Mouse (Mus musculus): ENCODE data around the gene 0610037L13Rik. TPM values are rescaled to one million over a fixed set of nuclear protein-coding genes. Genes with fewer than 3 reads are reported as not detected.

The 0610037L13Rik gene
- polyA plus RNA-seq (2016; fragmentation: Nextera tagmentation; extraction: Ambion mirVana): 94.4 and 102 TPM in 2 replicates

DNA sequence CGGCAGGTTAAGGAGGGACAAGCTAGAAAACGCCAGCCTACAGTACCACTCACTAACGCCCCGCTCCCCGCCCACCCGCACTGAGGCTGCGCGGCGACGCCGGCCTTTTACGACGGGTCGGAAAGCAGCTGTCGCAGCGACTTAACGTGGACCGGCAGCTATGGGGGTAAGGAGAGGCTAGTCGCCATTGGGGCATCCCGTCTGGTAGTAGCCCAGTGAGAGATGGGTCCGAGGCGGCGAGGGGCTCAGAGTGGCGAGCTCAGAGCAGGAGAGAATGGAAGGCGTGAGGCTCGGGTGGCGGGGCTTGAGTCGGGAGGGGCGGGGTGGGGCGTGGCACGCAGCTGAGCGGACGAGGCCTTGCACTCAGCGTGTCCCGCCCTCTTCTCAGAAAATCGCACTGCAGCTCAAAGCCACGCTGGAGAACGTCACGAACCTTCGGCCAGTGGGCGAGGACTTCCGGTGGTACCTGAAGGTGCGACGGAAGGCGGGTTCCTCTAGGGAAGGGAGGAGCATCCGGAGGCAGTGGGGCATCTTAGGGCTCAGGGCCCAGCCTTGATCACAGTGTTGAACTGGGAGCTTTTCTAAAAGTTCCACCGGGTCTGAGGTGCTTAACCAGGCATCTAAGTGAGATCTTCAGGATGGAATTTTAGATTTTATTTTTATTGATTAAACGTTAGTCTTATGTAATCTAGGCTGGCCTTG, at the start of gene 0610037L13Rik:
0610037L13Rik (plus strand) TSS at position 83 of the 702 bp plus-strand sequence.
- Histone ChIP-seq H3K9me3 (no peaks in the 10 kb centered on the region), H3K4me3 (peak within 1 kb of the TSS; percentile 69), H3K36me3 (peaks cover 63% of the 10 kb centered on the region), H3K27me3 (ENCODE audit: insufficient read depth, poor library complexity, severe bottlenecking) (no peaks in the 10 kb centered on the region), H3K4me1 (peaks cover 18% of the 10 kb centered on the region), H3K27ac (peak within 1 kb of the TSS; percentile 90)
- DNase-seq (ENCODE audit: low spot score): peak; percentile 99
- WGBS: under 1% methylated on average over 48 of the region's 48 CpGs

DNA sequence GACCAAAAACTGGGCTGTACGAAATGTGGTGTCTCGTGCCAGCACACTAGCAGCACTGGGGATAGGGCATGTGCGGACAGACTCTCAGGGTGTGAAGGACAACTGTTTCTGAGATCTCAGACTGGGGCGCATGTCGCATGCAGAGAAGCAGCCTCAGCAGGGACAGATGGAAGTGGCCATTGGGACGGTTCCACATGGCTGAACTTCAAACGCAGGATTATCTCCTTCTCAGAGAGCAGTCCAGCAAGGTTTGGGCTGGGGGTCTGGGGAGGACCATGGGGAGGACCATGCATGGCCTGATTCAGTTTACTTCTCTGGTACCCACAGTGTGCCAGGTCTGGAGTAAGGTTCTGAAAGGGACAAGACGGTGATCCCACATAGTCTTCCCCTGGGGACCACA, 45.9 kb upstream of the 0610037L13Rik start:
- no peak overlapping the region for H3K4me3 ChIP-seq
- DNase-seq (ENCODE audit: low spot score): no peak
- H3K27ac ChIP-seq: no peak overlapping the region
- H3K9me3 ChIP-seq: no peaks in the 10 kb centered on the region
- WGBS: 80% methylated on average over 8 of the region's 8 CpGs
- peaks cover 55% of the 10 kb centered on the region for H3K27me3 ChIP-seq (ENCODE audit: insufficient read depth, poor library complexity, severe bottlenecking)
- no peaks in the 10 kb centered on the region for H3K36me3 ChIP-seq
- peaks cover 13% of the 10 kb centered on the region; the same call in 1 of the 2 replicates for H3K4me1 ChIP-seq

GRCm38 (mm10) chr4:107844971-107845370, 44.6 kb upstream of the 0610037L13Rik start:
- no peak overlapping the region for H3K27ac ChIP-seq
- H3K4me3 ChIP-seq: no peak overlapping the region
- no peak for DNase-seq (ENCODE audit: low spot score)
- peaks cover 67% of the 10 kb centered on the region for H3K27me3 ChIP-seq (ENCODE audit: insufficient read depth, poor library complexity, severe bottlenecking)
- WGBS: 5% methylated on average over 10 of the region's 10 CpGs
- no peaks in the 10 kb centered on the region for H3K36me3 ChIP-seq
- peaks cover 13% of the 10 kb centered on the region; the same call in 1 of the 2 replicates for H3K4me1 ChIP-seq
- no peaks in the 10 kb centered on the region for H3K9me3 ChIP-seq

GRCm38 (mm10) chr4:107846795-107847194, 42.8 kb upstream of the 0610037L13Rik start:
- no peaks in the 10 kb centered on the region for H3K9me3 ChIP-seq
- DNase-seq (ENCODE audit: low spot score): no peak

GRCm38 (mm10) chr4:107848546-107848945, 41.1 kb upstream of the 0610037L13Rik start:
- Histone ChIP-seq H3K36me3 (no peaks in the 10 kb centered on the region), H3K27me3 (ENCODE audit: insufficient read depth, poor library complexity, severe bottlenecking) (peaks cover 65% of the 10 kb centered on the region)
- WGBS: 73% methylated on average over 5 of the region's 5 CpGs

More at GRCm38 (mm10) chr4:107846795-107847194, 42.8 kb upstream of the 0610037L13Rik start:
- H3K36me3 ChIP-seq: no peaks in the 10 kb centered on the region
- 0 out of 2 replicates have a peak overlapping the region, but pooled peaks have one; percentile 26 for H3K27ac ChIP-seq
- H3K4me1 ChIP-seq: peaks cover 17% of the 10 kb centered on the region; the same call in 1 of the 2 replicates
- peak overlapping the region; percentile 50 for H3K4me3 ChIP-seq
- peaks cover 65% of the 10 kb centered on the region for H3K27me3 ChIP-seq (ENCODE audit: insufficient read depth, poor library complexity, severe bottlenecking)
- 57% methylated on average over 7 of the region's 7 CpGs for WGBS

DNA sequence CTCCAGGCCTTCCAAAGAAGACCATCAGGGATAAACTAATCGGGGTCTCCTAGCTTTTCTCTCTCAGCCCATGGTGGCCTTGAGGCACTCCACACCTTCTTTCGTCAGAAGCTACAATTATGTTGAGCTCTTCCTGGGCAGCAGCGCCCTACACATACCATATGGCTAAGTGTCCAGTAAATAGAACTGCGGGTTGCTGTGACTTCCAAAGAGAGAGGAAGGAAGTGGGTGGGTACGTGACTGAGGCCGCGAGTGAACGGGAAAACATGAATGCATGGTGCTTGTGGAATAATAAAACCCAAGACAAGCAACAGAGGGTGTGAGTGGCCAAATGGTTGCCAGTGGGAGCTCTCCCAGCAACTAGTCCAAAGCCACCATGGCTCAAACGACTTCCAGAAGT, 40.0 kb upstream of the 0610037L13Rik start:
- Histone ChIP-seq H3K27ac (no peak overlapping the region), H3K4me1 (peaks cover 17% of the 10 kb centered on the region; the same call in 1 of the 2 replicates), H3K4me3 (no peak overlapping the region), H3K27me3 (ENCODE audit: insufficient read depth, poor library complexity, severe bottlenecking) (peaks cover 70% of the 10 kb centered on the region), H3K9me3 (no peaks in the 10 kb centered on the region), H3K36me3 (no peaks in the 10 kb centered on the region)
- DNase-seq (ENCODE audit: low spot score): no peak
- WGBS: 65% methylated on average over 9 of the region's 9 CpGs

More at GRCm38 (mm10) chr4:107848546-107848945, 41.1 kb upstream of the 0610037L13Rik start:
- H3K4me1 ChIP-seq: peaks cover 17% of the 10 kb centered on the region; the same call in 1 of the 2 replicates
- no peak for DNase-seq (ENCODE audit: low spot score)
- H3K4me3 ChIP-seq: no peak overlapping the region
- no peak overlapping the region for H3K27ac ChIP-seq
- H3K9me3 ChIP-seq: no peaks in the 10 kb centered on the region

- no peaks in the 10 kb centered on the region for H3K9me3 ChIP-seq
- no peak overlapping the region for H3K4me3 ChIP-seq
- WGBS: 85% methylated on average over 8 of the region's 8 CpGs
- H3K36me3 ChIP-seq: no peaks in the 10 kb centered on the region
- H3K4me1 ChIP-seq: peaks cover 17% of the 10 kb centered on the region; the same call in 1 of the 2 replicates
- DNase-seq (ENCODE audit: low spot score): no peak
- peaks cover 71% of the 10 kb centered on the region for H3K27me3 ChIP-seq (ENCODE audit: insufficient read depth, poor library complexity, severe bottlenecking)
- H3K27ac ChIP-seq: no peak overlapping the region
Measured at GRCm38 (mm10) chr4:107850091-107850490, 39.5 kb upstream of the 0610037L13Rik start.

GRCm38 (mm10) chr4:107853333-107853732, 36.3 kb upstream of the 0610037L13Rik start:
- Histone ChIP-seq H3K27ac (no peak overlapping the region), H3K4me3 (no peak overlapping the region), H3K36me3 (no peaks in the 10 kb centered on the region), H3K9me3 (no peaks in the 10 kb centered on the region), H3K4me1 (0 out of 2 replicates have a peak, but pooled peaks cover 4% of the 10 kb centered on the region), H3K27me3 (ENCODE audit: insufficient read depth, poor library complexity, severe bottlenecking) (peaks cover 42% of the 10 kb centered on the region; the same call in 1 of the 2 replicates)
- no peak for DNase-seq (ENCODE audit: low spot score)
- WGBS: 87% methylated on average over 8 of the region's 8 CpGs

- DNase-seq (ENCODE audit: low spot score): no peak
- WGBS: 80% methylated on average over 7 of the region's 7 CpGs
- no peak overlapping the region for H3K4me3 ChIP-seq
- H3K4me1 ChIP-seq: 0 out of 2 replicates have a peak, but pooled peaks cover 4% of the 10 kb centered on the region
- H3K27me3 ChIP-seq (ENCODE audit: insufficient read depth, poor library complexity, severe bottlenecking): peaks cover 38% of the 10 kb centered on the region; the same call in 1 of the 2 replicates
- H3K9me3 ChIP-seq: no peaks in the 10 kb centered on the region
- H3K36me3 ChIP-seq: no peaks in the 10 kb centered on the region
- no peak overlapping the region for H3K27ac ChIP-seq
Measured at GRCm38 (mm10) chr4:107853836-107854235, 35.8 kb upstream of the 0610037L13Rik start.

DNA sequence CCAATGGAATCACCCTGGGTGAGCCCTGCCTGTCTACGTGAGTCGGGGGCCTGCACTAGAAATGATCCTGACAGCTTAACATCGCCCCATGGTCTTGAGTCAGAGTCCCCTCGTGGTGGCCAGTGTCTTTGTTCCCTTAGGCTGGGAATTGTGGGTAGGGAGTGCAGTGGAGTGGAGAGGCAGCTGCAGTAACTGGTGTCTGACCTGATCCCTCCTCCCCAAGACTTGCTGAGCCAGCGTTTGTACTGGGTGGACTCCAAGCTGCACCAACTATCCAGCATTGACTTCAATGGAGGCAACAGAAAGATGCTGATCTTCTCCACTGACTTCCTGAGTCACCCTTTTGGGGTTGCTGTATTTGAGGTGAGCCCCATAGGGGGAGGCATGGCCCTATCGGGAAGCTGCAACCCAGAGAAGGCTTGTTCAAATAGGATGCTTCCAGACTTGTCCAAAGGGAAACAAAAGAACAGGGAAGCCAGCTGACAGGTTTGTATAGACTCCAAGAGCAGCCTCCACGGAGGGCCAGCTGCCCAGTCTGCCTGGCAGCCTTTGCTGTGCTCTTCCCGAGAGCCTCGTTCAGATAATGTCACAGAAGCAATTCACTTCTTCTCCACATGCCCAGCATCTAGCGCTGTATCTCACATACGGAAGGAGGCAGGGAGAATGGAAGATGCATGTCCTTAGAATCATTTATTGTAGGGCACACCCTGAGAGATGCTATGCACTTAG, 32.5 kb upstream of the 0610037L13Rik start:
- no peak for DNase-seq (ENCODE audit: low spot score)
- 68% methylated on average over 11 of the region's 11 CpGs for WGBS

DNA sequence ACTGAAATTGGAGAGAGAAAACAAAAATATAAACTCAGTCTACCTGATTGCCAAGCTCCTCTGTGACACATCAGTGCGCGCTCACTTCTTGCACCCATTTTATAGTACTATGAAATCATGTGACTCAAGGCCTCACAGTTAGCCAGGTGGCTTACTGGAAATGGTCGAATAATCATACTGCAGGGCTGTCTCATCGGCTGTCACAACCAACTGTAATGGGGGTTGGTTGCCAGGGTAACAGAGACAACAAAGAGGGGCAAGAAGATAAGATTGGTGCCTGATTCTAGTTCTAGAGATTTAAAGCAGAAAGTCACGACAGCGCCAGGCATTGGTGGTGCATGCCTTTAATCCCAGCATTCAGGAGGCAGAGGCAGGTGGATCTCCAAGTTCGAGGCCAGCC, 30.6 kb upstream of the 0610037L13Rik start:
- 81% methylated on average over 7 of the region's 7 CpGs for WGBS
- Histone ChIP-seq H3K27ac (no peak overlapping the region), H3K4me3 (no peak overlapping the region), H3K36me3 (no peaks in the 10 kb centered on the region), H3K4me1 (no peaks in the 10 kb centered on the region), H3K9me3 (no peaks in the 10 kb centered on the region), H3K27me3 (ENCODE audit: insufficient read depth, poor library complexity, severe bottlenecking) (peaks cover 13% of the 10 kb centered on the region; the same call in 1 of the 2 replicates)
- no peak for DNase-seq (ENCODE audit: low spot score)

More for the DNA sequence above, 32.5 kb upstream of the 0610037L13Rik start:
- no peaks in the 10 kb centered on the region for H3K36me3 ChIP-seq
- peaks cover 23% of the 10 kb centered on the region; the same call in 1 of the 2 replicates for H3K27me3 ChIP-seq (ENCODE audit: insufficient read depth, poor library complexity, severe bottlenecking)
- no peak overlapping the region for H3K4me3 ChIP-seq
- no peaks in the 10 kb centered on the region for H3K4me1 ChIP-seq
- no peak overlapping the region for H3K27ac ChIP-seq
- H3K9me3 ChIP-seq: no peaks in the 10 kb centered on the region

GRCm38 (mm10) chr4:107864866-107865265, 24.7 kb upstream of the 0610037L13Rik start:
- no peaks in the 10 kb centered on the region; the same call in 1 of the 2 replicates for H3K27me3 ChIP-seq (ENCODE audit: insufficient read depth, poor library complexity, severe bottlenecking)
- H3K4me1 ChIP-seq: no peaks in the 10 kb centered on the region
- WGBS: 77% methylated on average over 4 of the region's 4 CpGs
- H3K27ac ChIP-seq: no peak overlapping the region
- H3K36me3 ChIP-seq: no peaks in the 10 kb centered on the region
- H3K4me3 ChIP-seq: no peak overlapping the region
- H3K9me3 ChIP-seq: no peaks in the 10 kb centered on the region
- no peak for DNase-seq (ENCODE audit: low spot score)

Measured in heart, embryonic 10.5 days (tissue).